Mouse (Mus musculus) midbrain, embryonic 16.5 days (tissue): ENCODE measurements at regions not wholly inside any gene's neighbourhood (a gene's known extent, or its start where the extent isn't known, plus 50 kb on each side); places are given as distances from the start of the nearest gene placed in this dataset.

ENCODE experiments used
- ATAC-seq: fragments of 200-750 bp; cut with Nextera tagmentation; 2 replicates; pipeline ENCODE4 v1.8.0; 2017; ENCODE audit warnings: moderate TSS enrichment
- H3K27ac ChIP-seq: fragments of 300-500 bp; sonication (generic); 2 replicates; pipeline ENCODE4 v1.5.1; 2014; ENCODE audit warnings: mild to moderate bottlenecking, low read length, mixed read lengths
- H3K27me3 ChIP-seq: fragments of 300-500 bp; sonication (generic); 2 replicates; pipeline ENCODE4 v1.6.1; 2014; ENCODE audit warnings: low read depth, low read length, mixed read lengths; ENCODE audit not compliant: control insufficient read depth, insufficient read depth
- H3K36me3 ChIP-seq: fragments of 300-500 bp; sonication (generic); 2 replicates; pipeline ENCODE4 v1.6.1; 2014; ENCODE audit warnings: mild to moderate bottlenecking, low read length, moderate library complexity, mixed read lengths; ENCODE audit not compliant: control insufficient read depth, insufficient read depth
- H3K4me1 ChIP-seq: fragments of 300-500 bp; sonication (generic); 2 replicates; pipeline ENCODE4 v1.6.1; 2014; ENCODE audit warnings: mild to moderate bottlenecking, low read length, mixed read lengths; ENCODE audit not compliant: control insufficient read depth, insufficient read depth
- H3K4me2 ChIP-seq: fragments of 300-500 bp; sonication (generic); 2 replicates; pipeline ENCODE4 v1.6.1; 2014; ENCODE audit warnings: mild to moderate bottlenecking, low read length, mixed read lengths
- H3K4me3 ChIP-seq: fragments of 300-500 bp; sonication (generic); 2 replicates; pipeline ENCODE4 v1.5.1; 2014; ENCODE audit warnings: low read depth, mild to moderate bottlenecking, low read length, moderate library complexity, mixed read lengths
- H3K9ac ChIP-seq: fragments of 300-500 bp; sonication (generic); 2 replicates; pipeline ENCODE4 v1.6.1; 2014; ENCODE audit warnings: low read depth, low read length, mixed read lengths
- H3K9me3 ChIP-seq: fragments of 300-500 bp; sonication (generic); replicated peaks from 2 replicates; pipeline ENCODE4 v1.6.1; 2014; ENCODE audit warnings: mild to moderate bottlenecking, low read length, mixed read lengths; ENCODE audit not compliant: control insufficient read depth, poor library complexity, severe bottlenecking
- WGBS: fragments of 180-500 bp; shearing (Covaris S2); extraction: QIAGEN DNeasy Blood & Tissue Kit; methylation state at CpG from one replicate; pipeline ENCODE4 v1.1.7; 2014; 5-methylcytosine and 5-hydroxymethylcytosine counted together

GRCm38 (mm10) chr2:139044684-139045083 is 449.0 kb upstream of the Sptlc3 start:
- Histone ChIP-seq H3K4me3 (no peak overlapping the region), H3K27ac (no peak overlapping the region), H3K4me1 (no peaks in the 10 kb centered on the region), H3K4me2 (no peak overlapping the region), H3K9me3 (peaks cover 3% of the 10 kb centered on the region; the same call in 1 of the 2 replicates), H3K36me3 (no peaks in the 10 kb centered on the region), H3K9ac (no peak overlapping the region), H3K27me3 (no peaks in the 10 kb centered on the region)
- ATAC-seq: no peak
- 88% methylated on average over 3 of the region's 3 CpGs for WGBS

- no peak overlapping the region for H3K9ac ChIP-seq
- no peaks in the 10 kb centered on the region for H3K4me1 ChIP-seq
- no peak for ATAC-seq
- no peak overlapping the region for H3K4me2 ChIP-seq
- no peak overlapping the region for H3K27ac ChIP-seq
- H3K27me3 ChIP-seq: no peaks in the 10 kb centered on the region
- no peaks in the 10 kb centered on the region for H3K9me3 ChIP-seq
- 77% methylated on average over 2 of the region's 2 CpGs for WGBS
- no peak overlapping the region for H3K4me3 ChIP-seq
- no peaks in the 10 kb centered on the region for H3K36me3 ChIP-seq
These were observed 438.5 kb upstream of the Sptlc3 start for GRCm38 (mm10) chr2:139055249-139055648.

GRCm38 (mm10) chr2:139069276-139069961 is 424.3 kb upstream of the Sptlc3 start:
- ATAC-seq: no peak
- 84% methylated on average over 6 of the region's 6 CpGs for WGBS
- H3K9ac ChIP-seq: no peak overlapping the region
- no peak overlapping the region for H3K4me3 ChIP-seq
- H3K9me3 ChIP-seq: no peaks in the 10 kb centered on the region
- no peaks in the 10 kb centered on the region for H3K36me3 ChIP-seq
- H3K4me2 ChIP-seq: no peak overlapping the region
- no peaks in the 10 kb centered on the region for H3K27me3 ChIP-seq
- no peaks in the 10 kb centered on the region for H3K4me1 ChIP-seq
- H3K27ac ChIP-seq: no peak overlapping the region

- no peak for ATAC-seq
- Histone ChIP-seq H3K27ac (no peak overlapping the region), H3K27me3 (no peaks in the 10 kb centered on the region), H3K4me2 (no peak overlapping the region), H3K36me3 (no peaks in the 10 kb centered on the region), H3K9me3 (no peaks in the 10 kb centered on the region), H3K4me3 (no peak overlapping the region), H3K4me1 (no peaks in the 10 kb centered on the region), H3K9ac (no peak overlapping the region)
- 86% methylated on average over 1 of the region's 1 CpGs for WGBS
These were observed 422.0 kb upstream of the Sptlc3 start for GRCm38 (mm10) chr2:139071690-139072089.

- ATAC-seq: no peak
- no peaks in the 10 kb centered on the region for H3K36me3 ChIP-seq
- no peak overlapping the region for H3K27ac ChIP-seq
- no peak overlapping the region for H3K4me2 ChIP-seq
- no peak overlapping the region for H3K4me3 ChIP-seq
- no peaks in the 10 kb centered on the region for H3K27me3 ChIP-seq
- H3K9me3 ChIP-seq: no peaks in the 10 kb centered on the region; the same call in 1 of the 2 replicates
- 84% methylated on average over 6 of the region's 6 CpGs for WGBS
- no peak overlapping the region for H3K9ac ChIP-seq
- H3K4me1 ChIP-seq: no peaks in the 10 kb centered on the region
These were observed 400.1 kb upstream of the Sptlc3 start for GRCm38 (mm10) chr2:139093487-139094066.

- H3K27ac ChIP-seq: no peak overlapping the region
- no peak overlapping the region for H3K9ac ChIP-seq
- no peaks in the 10 kb centered on the region for H3K27me3 ChIP-seq
- 84% methylated on average over 1 of the region's 1 CpGs for WGBS
- H3K36me3 ChIP-seq: no peaks in the 10 kb centered on the region
- no peak overlapping the region for H3K4me3 ChIP-seq
- no peaks in the 10 kb centered on the region for H3K9me3 ChIP-seq
- no peaks in the 10 kb centered on the region for H3K4me1 ChIP-seq
- H3K4me2 ChIP-seq: no peak overlapping the region
- ATAC-seq: no peak
These were observed 382.0 kb upstream of the Sptlc3 start for GRCm38 (mm10) chr2:139111669-139112068.

GRCm38 (mm10) chr2:139114523-139114922 is 379.2 kb upstream of the Sptlc3 start:
- ATAC-seq: no peak
- 85% methylated on average over 4 of the region's 4 CpGs for WGBS

GRCm38 (mm10) chr2:139120905-139121304 is 372.8 kb upstream of the Sptlc3 start:
- no peaks in the 10 kb centered on the region for H3K4me1 ChIP-seq
- no peak overlapping the region for H3K9ac ChIP-seq
- no peak for ATAC-seq
- no peak overlapping the region for H3K4me3 ChIP-seq
- H3K27me3 ChIP-seq: no peaks in the 10 kb centered on the region
- H3K27ac ChIP-seq: no peak overlapping the region
- no peaks in the 10 kb centered on the region for H3K36me3 ChIP-seq
- 95% methylated on average over 1 of the region's 1 CpGs for WGBS
- no peaks in the 10 kb centered on the region for H3K9me3 ChIP-seq
- no peak overlapping the region for H3K4me2 ChIP-seq

More at GRCm38 (mm10) chr2:139114523-139114922, 379.2 kb upstream of the Sptlc3 start:
- Histone ChIP-seq H3K9ac (no peak overlapping the region), H3K4me2 (no peak overlapping the region), H3K36me3 (no peaks in the 10 kb centered on the region), H3K9me3 (no peaks in the 10 kb centered on the region), H3K4me1 (no peaks in the 10 kb centered on the region), H3K27me3 (no peaks in the 10 kb centered on the region), H3K27ac (no peak overlapping the region), H3K4me3 (no peak overlapping the region)

GRCm38 (mm10) chr2:139132121-139132520 is 361.6 kb upstream of the Sptlc3 start:
- Histone ChIP-seq H3K9ac (no peak overlapping the region), H3K4me1 (no peaks in the 10 kb centered on the region), H3K4me3 (no peak overlapping the region), H3K4me2 (no peak overlapping the region), H3K27ac (no peak overlapping the region), H3K27me3 (no peaks in the 10 kb centered on the region), H3K36me3 (no peaks in the 10 kb centered on the region), H3K9me3 (no peaks in the 10 kb centered on the region)
- ATAC-seq: no peak
- WGBS: 54% methylated on average over 1 of the region's 1 CpGs
